Mouse (Mus musculus) 3T3-L1 (cell line): ENCODE measurements at regions not wholly inside any gene's neighbourhood (a gene's known extent, or its start where the extent isn't known, plus 50 kb on each side); places are given as distances from the start of the nearest gene placed in this dataset.
A peak's percentile ranks its signal among the peaks of the same experiment; 100 is the strongest.
"Not testable (repeated sequence)": the region's sequence is repeated elsewhere in the genome, so short reads cannot be mapped to it uniquely, and the experiment has no call there.

Source experiments
- DNase-seq: peaks from one replicate; pipeline ENCODE4 v3.0.0-alpha.2; 2015; ENCODE audit warnings: low read depth, low spot score

DNA sequence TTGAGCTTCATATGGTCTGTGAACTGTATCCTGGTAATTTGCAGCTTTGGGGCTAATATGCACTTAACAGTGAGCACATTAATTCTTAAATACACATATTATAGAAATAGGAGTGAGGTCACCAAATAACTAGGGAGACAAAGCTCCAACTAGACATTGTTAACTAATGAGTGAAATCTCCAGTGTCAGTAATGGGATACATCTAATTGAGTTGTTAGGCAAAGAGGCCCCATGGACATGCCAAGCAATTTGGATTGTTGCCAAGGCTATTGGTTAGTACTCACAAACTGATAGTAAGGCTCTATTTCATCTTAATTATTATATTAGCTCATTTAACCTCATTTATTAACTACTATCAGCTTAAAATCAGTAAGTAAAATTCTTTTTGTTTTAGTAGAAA is 698.5 kb downstream of the Triml1 start:
- DNase-seq: no peak

DNA sequence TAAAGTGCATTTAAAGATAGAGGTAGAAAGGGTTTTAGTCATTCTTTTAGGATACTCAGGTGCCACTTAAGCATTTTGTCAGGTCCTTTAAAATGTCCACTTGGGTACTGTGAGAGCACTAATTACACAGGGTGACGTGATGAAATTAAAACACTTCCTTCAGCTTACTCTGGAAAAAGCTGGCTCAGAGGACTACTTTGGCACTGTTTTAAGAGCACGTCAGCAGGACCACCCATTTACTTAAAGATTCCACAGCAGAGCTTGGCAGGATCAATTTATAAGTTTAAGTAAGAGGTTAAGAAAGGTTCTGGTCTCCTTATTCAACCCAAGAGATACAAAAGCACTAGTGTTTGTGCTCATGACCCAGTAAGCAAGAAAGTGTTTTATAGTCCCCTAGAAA is 738.7 kb downstream of the Triml1 start:
- DNase-seq: no peak

GRCm38 (mm10) chr8:42396886-42397285 is 744.4 kb downstream of the Triml1 start:
- no peak for DNase-seq

- no peak for DNase-seq
Measured at GRCm38 (mm10) chr8:42388816-42389215, 752.5 kb downstream of the Triml1 start.

GRCm38 (mm10) chr8:42348073-42348603 is 793.1 kb downstream of the Triml1 start:
- peak; percentile 1 for DNase-seq

GRCm38 (mm10) chr8:42334708-42335107 is 806.6 kb downstream of the Triml1 start:
- DNase-seq: no peak

DNA sequence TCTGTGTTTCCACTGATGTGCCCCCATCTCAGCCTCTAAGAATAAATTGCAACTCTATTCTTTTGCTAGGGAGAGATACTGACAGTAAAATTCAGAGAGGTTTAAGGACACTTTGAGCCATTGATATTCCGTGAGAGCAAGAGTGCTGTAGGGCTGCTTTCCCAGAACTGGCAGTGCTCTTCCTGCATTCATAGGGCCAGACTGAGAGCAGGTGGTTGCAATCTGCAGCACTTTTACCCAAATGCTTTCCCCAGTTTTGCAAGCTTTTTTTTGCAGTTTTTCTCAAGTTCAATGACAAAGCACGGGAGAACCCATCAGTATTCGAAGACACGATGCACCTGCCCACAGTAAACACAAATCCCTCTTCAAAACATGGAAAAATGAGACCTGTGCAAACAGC is 816.6 kb downstream of the Triml1 start:
- DNase-seq: no peak

DNA sequence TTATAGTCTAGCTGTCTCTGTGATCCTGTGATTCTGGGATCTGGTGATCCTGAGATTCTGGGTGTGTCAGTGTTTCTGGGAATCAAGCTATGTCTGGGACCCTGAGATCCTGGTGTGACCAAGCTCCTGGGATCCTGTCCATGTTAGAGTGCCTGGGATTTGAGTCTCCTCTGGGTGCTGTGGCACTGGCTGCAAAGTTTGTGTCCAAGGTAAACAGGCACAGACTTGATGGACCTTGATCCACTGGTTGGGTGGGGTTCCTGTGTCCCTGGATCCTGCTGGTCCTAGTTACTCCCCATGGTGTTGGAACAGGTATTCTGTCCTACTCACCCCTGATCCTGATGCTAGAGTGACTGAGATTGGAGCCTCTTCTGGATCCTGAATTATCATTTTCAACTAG is 818.4 kb downstream of the Triml1 start:
- no peak for DNase-seq

- DNase-seq: no peak
Measured at GRCm38 (mm10) chr8:42311060-42311459, 830.2 kb downstream of the Triml1 start.

DNA sequence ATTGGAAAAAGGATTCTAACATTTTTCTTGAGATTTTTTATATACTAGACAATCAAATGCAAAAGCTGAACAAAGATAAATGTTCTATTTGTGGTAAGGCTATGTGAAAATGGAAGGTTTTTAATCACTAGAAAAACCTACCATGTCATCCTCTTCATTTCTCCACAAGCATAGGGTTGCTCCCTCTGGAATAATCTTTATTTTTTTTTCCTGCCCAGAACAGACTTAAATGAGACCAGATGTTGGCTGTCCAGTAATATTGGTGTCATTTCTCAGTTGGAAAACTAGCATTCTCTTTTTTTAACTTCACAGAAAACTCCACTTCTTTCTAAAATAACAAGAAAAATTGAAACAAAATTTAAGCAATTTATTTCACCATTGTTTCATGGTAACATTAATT is 849.9 kb downstream of the Triml1 start:
- DNase-seq: no peak

DNA sequence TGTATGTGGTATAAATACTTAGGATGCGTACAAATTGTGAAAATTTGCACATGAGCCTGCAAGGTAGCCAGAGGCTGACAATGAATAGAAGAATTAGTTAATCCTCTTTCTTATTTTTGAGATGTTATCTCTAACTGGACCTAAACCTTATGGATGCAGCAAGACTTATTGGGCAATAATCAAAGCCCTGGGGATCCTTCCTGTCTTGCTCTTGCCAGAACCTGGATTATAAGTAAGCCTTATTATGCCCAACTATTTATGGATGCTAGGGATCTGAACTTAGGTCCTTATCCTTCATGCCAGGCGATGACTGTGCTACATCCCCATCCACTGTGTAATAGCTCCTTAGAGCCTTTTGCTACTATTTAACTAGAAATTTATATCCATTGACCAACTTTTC is 859.3 kb downstream of the Triml1 start:
- no peak for DNase-seq

GRCm38 (mm10) chr8:42253358-42253757 is 836.5 kb upstream of the Frg1 start:
- no peak for DNase-seq

DNA sequence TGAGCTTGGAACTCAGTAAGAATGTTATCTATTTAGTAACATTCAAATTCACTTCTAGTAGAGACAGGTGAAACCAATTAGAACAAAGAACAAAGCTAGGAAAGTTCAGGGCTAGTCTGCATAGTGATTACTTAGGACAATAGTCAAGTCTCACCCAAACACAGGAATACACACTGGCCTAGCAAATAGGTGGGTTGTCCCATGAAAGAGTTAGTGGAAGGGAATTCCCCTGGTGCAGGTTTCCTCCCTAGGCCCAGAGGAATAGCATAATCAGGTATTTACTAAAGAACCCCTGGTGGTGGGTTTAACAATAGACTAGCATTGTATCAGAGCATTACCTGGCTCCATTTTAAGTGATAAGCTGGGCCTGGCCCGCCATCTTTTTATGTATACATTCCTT is 825.4 kb upstream of the Frg1 start:
- DNase-seq: not testable (repeated sequence)

DNA sequence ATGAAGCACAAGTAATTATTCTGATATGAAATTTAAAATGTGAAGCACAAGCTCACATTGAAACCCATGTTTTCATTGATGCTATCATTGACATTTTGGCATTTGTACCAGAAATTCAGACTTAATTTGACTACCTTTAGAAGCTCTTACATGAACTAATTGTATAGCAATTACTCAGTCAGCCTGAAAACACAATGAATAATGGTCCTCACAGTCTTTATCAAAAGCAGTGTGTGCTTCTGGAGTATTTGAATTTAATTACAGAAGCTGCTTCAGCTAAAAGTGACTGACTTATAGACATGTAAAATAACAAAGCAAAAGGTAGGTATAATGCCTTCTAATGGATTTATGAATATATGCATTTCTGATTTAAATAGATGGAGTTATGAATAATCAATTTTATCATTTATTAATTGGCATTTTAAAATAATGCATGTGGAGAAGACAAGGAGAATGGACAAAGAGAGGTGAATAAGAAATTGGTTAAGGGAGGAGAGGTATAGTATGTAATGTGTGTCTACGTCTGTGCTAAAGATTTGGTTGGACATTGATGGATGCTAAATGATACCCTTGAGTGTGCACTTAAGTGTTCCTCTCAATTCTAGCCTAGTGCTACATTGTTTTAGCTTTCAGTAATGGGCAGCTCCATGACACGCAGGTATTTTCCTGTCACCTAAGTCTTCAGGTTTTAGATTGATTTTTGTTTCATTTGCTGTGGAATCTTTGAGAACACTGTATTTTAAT is 803.2 kb upstream of the Frg1 start:
- no peak for DNase-seq

- no peak for DNase-seq
Measured at GRCm38 (mm10) chr8:42210943-42211342, 794.1 kb upstream of the Frg1 start.

DNA sequence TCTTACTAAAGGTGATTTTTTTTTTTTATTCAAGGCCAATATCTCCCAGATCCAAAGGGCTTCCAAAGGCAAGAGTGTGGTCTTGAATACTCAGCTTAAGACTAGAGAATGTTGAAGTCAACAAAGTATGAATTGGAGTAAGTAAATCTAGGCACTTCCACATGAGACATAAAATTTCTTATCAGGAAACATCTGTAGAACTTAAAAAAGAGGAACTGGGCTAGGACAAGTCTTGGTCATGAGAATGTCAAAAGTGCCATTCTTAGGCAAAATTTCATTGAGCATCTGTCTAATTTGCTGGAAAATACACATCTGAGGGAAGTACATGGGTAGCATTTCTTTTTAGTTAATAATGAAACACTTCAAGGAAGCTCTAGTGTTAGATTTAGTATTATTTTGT is 793.1 kb upstream of the Frg1 start:
- no peak for DNase-seq

- no peak for DNase-seq
Measured at GRCm38 (mm10) chr8:42197257-42197656, 780.4 kb upstream of the Frg1 start.

DNA sequence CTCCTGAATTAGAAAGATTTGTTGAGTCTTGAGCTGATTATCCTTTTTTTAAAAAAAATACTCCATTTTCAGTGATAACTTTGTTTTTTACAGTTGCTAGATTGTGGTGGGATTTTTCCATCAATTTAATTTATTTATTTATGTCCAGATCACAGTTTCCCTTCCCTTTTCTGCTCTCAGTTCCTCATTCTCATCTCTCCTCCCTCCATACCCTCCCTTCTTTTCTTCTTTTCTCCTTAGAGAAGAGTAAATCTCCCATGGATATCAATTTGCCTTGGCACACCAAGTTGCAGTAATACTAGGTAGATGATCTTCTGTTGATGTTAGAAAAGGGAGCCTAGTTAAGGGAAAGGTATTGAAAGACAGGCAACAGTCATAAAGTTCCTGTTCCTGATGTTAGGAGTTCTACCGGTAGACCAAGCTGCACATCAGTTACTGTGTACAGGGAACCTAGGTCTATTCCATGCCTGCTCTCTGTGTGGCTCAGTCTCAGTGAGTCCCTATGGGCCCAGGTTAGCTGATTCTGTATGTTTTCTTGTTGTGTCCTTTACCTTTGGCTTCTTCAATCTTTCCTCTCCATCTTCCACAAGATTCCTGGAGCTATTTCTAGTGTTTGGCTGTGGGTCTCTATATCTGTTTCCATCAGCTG is 777.2 kb upstream of the Frg1 start:
- no peak for DNase-seq

GRCm38 (mm10) chr8:42187083-42187482 is 770.2 kb upstream of the Frg1 start:
- peak; percentile 1 for DNase-seq

DNA sequence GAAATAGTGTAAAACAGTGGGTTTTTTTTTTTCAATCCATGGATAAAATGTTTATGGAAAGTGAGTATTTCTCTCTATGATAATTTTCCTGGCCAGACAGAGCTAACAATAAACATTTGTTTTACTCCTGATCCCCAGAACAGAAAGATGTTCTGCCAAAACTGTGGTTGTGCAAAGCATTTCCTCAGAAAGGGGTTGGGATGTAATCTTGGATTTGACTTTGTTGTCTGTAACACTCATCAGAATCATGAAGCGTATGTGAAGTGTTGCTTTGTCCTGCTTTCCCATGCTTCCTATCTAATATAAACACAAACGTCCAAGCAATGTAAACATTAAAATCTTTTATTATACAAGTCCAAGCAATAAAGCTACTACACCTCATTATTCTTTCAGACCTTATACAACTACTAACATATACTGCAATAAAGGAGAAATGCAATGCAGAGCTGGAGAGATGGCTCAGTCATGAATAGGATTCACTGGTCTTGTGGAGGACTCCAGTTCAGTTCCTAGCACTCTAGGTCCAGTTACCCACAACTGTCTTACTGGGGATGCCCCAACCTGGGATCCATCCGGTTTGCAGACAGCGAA is 766.5 kb upstream of the Frg1 start:
- no peak for DNase-seq

GRCm38 (mm10) chr8:42162441-42162840 is 745.6 kb upstream of the Frg1 start:
- no peak for DNase-seq

GRCm38 (mm10) chr8:42157006-42157405 is 740.1 kb upstream of the Frg1 start:
- DNase-seq: no peak

DNA sequence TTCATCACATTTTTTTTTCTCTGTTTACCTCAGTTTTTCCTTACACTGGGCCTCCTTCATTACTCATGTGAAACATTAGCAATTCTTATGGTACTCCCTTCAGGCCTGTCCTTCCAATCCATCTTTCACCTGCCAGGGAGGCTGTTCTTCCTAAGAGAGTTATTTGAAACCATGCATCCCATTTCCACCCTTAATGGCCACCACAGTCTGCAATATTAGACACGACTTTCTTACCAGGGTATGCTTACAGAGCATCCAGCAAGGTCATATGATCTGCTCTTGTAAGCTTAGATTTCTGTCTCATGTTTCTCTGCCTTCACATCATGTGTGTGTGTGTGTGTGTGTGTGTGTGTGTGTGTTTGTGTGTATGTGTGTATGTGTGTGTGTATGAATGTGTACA is 739.7 kb upstream of the Frg1 start:
- DNase-seq: no peak
